Mouse (Mus musculus) erythroid progenitor cell, adult 5-6 weeks (primary cell): ENCODE data around the gene Gm15319. TPM values are rescaled to one million over a fixed set of nuclear protein-coding genes. Genes with fewer than 3 reads are reported as not detected.
"Not testable (repeated sequence)": the region's sequence is repeated elsewhere in the genome, so short reads cannot be mapped to it uniquely, and the experiment has no call there.

Experiments used
- ATAC-seq: replicated peaks from 2 replicates; pipeline ENCODE4 v1.8.0; 2016; ENCODE audit warnings: moderate number of reproducible peaks, mild to moderate bottlenecking, moderate TSS enrichment, inconsistent platforms; ENCODE audit not compliant: poor library complexity, low FRiP score, severe bottlenecking
- total RNA-seq, 2 experiments: library from RNA; stranded (forward) in 1 of 2; stranded (reverse) in 1 of 2; fragments of 150-400 nt in 1 of 2; fragments of 186-747, 209-891 nt in 1 of 2; gene quantifications; 2 replicates each; pipeline versions ENCODE4 v1.2.3 to v1.2.4; 2015 to 2017; ENCODE audit warnings: low replicate concordance in 2 of 2

The Gm15319 gene
- total RNA-seq (2015; ENCODE audit: low replicate concordance): not detected in 2 replicates
- not detected in 2 replicates for total RNA-seq (2017; ENCODE audit: low replicate concordance)

GRCm38 (mm10) chr8:20363110-20363509 lies at the start of gene Gm15319:
Gene Gm15319, minus strand, starts transcription at chr8:20363210.
- ATAC-seq: not testable (repeated sequence)

- ATAC-seq: not testable (repeated sequence)
These were observed 47.3 kb upstream of the Gm15319 start for GRCm38 (mm10) chr8:20410355-20410754.

- ATAC-seq: not testable (repeated sequence)
These were observed 45.5 kb upstream of the Gm15319 start for GRCm38 (mm10) chr8:20408441-20409030.

- ATAC-seq: not testable (repeated sequence)
These were observed 26.3 kb upstream of the Gm15319 start for GRCm38 (mm10) chr8:20389363-20389739.

- ATAC-seq: peak; percentile 76
These were observed 25.8 kb upstream of the Gm15319 start for GRCm38 (mm10) chr8:20388706-20389362.

- ATAC-seq: peak; percentile 59; the same call in 1 of the 2 replicates
These were observed 24.2 kb upstream of the Gm15319 start for GRCm38 (mm10) chr8:20387121-20387794.

- not testable (repeated sequence) for ATAC-seq
These were observed 22.0 kb upstream of the Gm15319 start for GRCm38 (mm10) chr8:20384990-20385389.

GRCm38 (mm10) chr8:20384131-20384530 lies 21.1 kb upstream of the Gm15319 start:
- not testable (repeated sequence) for ATAC-seq

GRCm38 (mm10) chr8:20382146-20382545 lies 19.1 kb upstream of the Gm15319 start:
- not testable (repeated sequence) for ATAC-seq

GRCm38 (mm10) chr8:20381637-20382036 lies 18.6 kb upstream of the Gm15319 start:
- not testable (repeated sequence) for ATAC-seq

- ATAC-seq: not testable (repeated sequence)
These were observed 18.2 kb upstream of the Gm15319 start for GRCm38 (mm10) chr8:20381239-20381620.

GRCm38 (mm10) chr8:20380590-20381238 lies 17.7 kb upstream of the Gm15319 start:
- peak; percentile 59 for ATAC-seq

- ATAC-seq: peak; percentile 64
These were observed 16.8 kb upstream of the Gm15319 start for GRCm38 (mm10) chr8:20379650-20380436.

- peak; percentile 74 for ATAC-seq
These were observed 16.0 kb upstream of the Gm15319 start for GRCm38 (mm10) chr8:20378786-20379649.

- not testable (repeated sequence) for ATAC-seq
These were observed 15.3 kb upstream of the Gm15319 start for GRCm38 (mm10) chr8:20378353-20378752.

- not testable (repeated sequence) for ATAC-seq
These were observed 12.7 kb upstream of the Gm15319 start for GRCm38 (mm10) chr8:20375698-20376097.

GRCm38 (mm10) chr8:20356386-20356785 lies 6.6 kb downstream of the Gm15319 start:
- ATAC-seq: not testable (repeated sequence)

- ATAC-seq: not testable (repeated sequence)
These were observed 9.4 kb downstream of the Gm15319 start for GRCm38 (mm10) chr8:20353579-20353978.
